Mouse (Mus musculus) hindbrain, embryonic 10.5 days (tissue): ENCODE results near the gene Mapk10. TPM values are rescaled to one million over a fixed set of nuclear protein-coding genes. Genes with fewer than 3 reads are reported as not detected.

Experiments
- DNase-seq: peaks from one replicate; pipeline ENCODE4 v3.0.0-alpha.2; 2017; ENCODE audit warnings: low spot score
- H3K27ac ChIP-seq: fragments of 300-500 bp; sonication (generic); 2 replicates; pipeline ENCODE4 v1.5.1; 2016; ENCODE audit warnings: mild to moderate bottlenecking, moderate library complexity
- H3K27me3 ChIP-seq: fragments of 300-500 bp; sonication (generic); 2 replicates; pipeline ENCODE4 v1.6.1; 2016; ENCODE audit warnings: mild to moderate bottlenecking; ENCODE audit not compliant: poor library complexity, insufficient read depth, severe bottlenecking
- H3K36me3 ChIP-seq: fragments of 300-500 bp; sonication (generic); 2 replicates; pipeline ENCODE4 v1.6.1; 2016; ENCODE audit warnings: mild to moderate bottlenecking, moderate library complexity
- H3K4me1 ChIP-seq: fragments of 300-500 bp; sonication (generic); replicated peaks from 2 replicates; pipeline ENCODE4 v1.6.1; 2016; ENCODE audit warnings: mild to moderate bottlenecking
- H3K4me3 ChIP-seq: fragments of 300-500 bp; sonication (generic); 2 replicates; pipeline ENCODE4 v1.5.1; 2016; ENCODE audit warnings: mild to moderate bottlenecking, moderate library complexity
- H3K9me3 ChIP-seq: fragments of 300-500 bp; sonication (generic); 2 replicates; pipeline ENCODE4 v1.6.1; 2016; ENCODE audit warnings: mild to moderate bottlenecking, moderate library complexity
- WGBS: fragments of 180-500 bp; shearing (Covaris S2); methylation state at CpG from one replicate; pipeline ENCODE4 v1.1.7; 2016; 5-methylcytosine and 5-hydroxymethylcytosine counted together
- polyA plus RNA-seq: library from polyadenylated mRNA; unstranded; fragments of >200 nt; fragmentation: Nextera tagmentation; extraction: Ambion mirVana; gene quantifications from 2 replicates; pipeline ENCODE4 v1.2.1, GENCODE M21; 2016

The Mapk10 gene
- polyA plus RNA-seq: 18.2 and 48.1 TPM in 2 replicates

GRCm38 (mm10) chr5:103211101-103211848 is at the start of gene Mapk10:
Gene Mapk10 (minus strand): TSS chr5:103211334.
- 10% methylated on average over 16 of the region's 16 CpGs for WGBS
- H3K4me1 ChIP-seq: peaks cover 42% of the 10 kb centered on the region
- peak; percentile 82 for DNase-seq

GRCm38 (mm10) chr5:103256144-103256543 is 45.0 kb upstream of the Mapk10 start:
- no peak overlapping the region for H3K4me3 ChIP-seq
- H3K36me3 ChIP-seq: no peaks in the 10 kb centered on the region
- no peaks in the 10 kb centered on the region for H3K9me3 ChIP-seq
- no peak for DNase-seq
- WGBS: 87% methylated on average over 5 of the region's 5 CpGs
- H3K27ac ChIP-seq: no peak overlapping the region
- H3K4me1 ChIP-seq: no peaks in the 10 kb centered on the region
- H3K27me3 ChIP-seq: no peaks in the 10 kb centered on the region

More at GRCm38 (mm10) chr5:103211101-103211848, at the start of gene Mapk10:
- peak within 1 kb of the TSS; percentile 89 for H3K27ac ChIP-seq
- peak within 1 kb of the TSS; percentile 56 for H3K4me3 ChIP-seq
- no peaks in the 10 kb centered on the region for H3K27me3 ChIP-seq
- H3K9me3 ChIP-seq: peaks cover 11% of the 10 kb centered on the region; the same call in 1 of the 2 replicates
- no peaks in the 10 kb centered on the region for H3K36me3 ChIP-seq

- Histone ChIP-seq H3K4me1 (no peaks in the 10 kb centered on the region), H3K4me3 (no peak overlapping the region), H3K9me3 (peaks cover 8% of the 10 kb centered on the region; the same call in 1 of the 2 replicates), H3K27me3 (no peaks in the 10 kb centered on the region), H3K27ac (no peak overlapping the region), H3K36me3 (no peaks in the 10 kb centered on the region)
- 69% methylated on average over 1 of the region's 1 CpGs for WGBS
- DNase-seq: no peak
Measured at GRCm38 (mm10) chr5:103242430-103242829, 31.3 kb upstream of the Mapk10 start.

- Histone ChIP-seq H3K36me3 (no peaks in the 10 kb centered on the region), H3K4me3 (no peak overlapping the region), H3K27ac (no peak overlapping the region), H3K9me3 (no peaks in the 10 kb centered on the region), H3K4me1 (no peaks in the 10 kb centered on the region), H3K27me3 (no peaks in the 10 kb centered on the region)
- no peak for DNase-seq
- 87% methylated on average over 4 of the region's 4 CpGs for WGBS
Measured at GRCm38 (mm10) chr5:103231822-103232221, 20.7 kb upstream of the Mapk10 start.

- H3K27me3 ChIP-seq: no peaks in the 10 kb centered on the region
- no peak for DNase-seq
- WGBS: 90% methylated on average over 5 of the region's 5 CpGs
- no peaks in the 10 kb centered on the region for H3K4me1 ChIP-seq
- H3K4me3 ChIP-seq: no peak overlapping the region
- H3K36me3 ChIP-seq: no peaks in the 10 kb centered on the region
- H3K9me3 ChIP-seq: no peaks in the 10 kb centered on the region
- no peak overlapping the region for H3K27ac ChIP-seq
Measured at GRCm38 (mm10) chr5:103230334-103230733, 19.2 kb upstream of the Mapk10 start.

GRCm38 (mm10) chr5:103229321-103229720 is 18.2 kb upstream of the Mapk10 start:
- WGBS: 77% methylated on average over 3 of the region's 3 CpGs
- H3K9me3 ChIP-seq: no peaks in the 10 kb centered on the region

GRCm38 (mm10) chr5:103221997-103222396 is 10.9 kb upstream of the Mapk10 start:
- WGBS: 56% methylated on average over 2 of the region's 2 CpGs
- no peak for DNase-seq
- no peaks in the 10 kb centered on the region for H3K9me3 ChIP-seq
- no peaks in the 10 kb centered on the region for H3K4me1 ChIP-seq
- H3K27me3 ChIP-seq: no peaks in the 10 kb centered on the region
- H3K27ac ChIP-seq: no peak overlapping the region
- H3K36me3 ChIP-seq: no peaks in the 10 kb centered on the region
- no peak overlapping the region for H3K4me3 ChIP-seq

More at GRCm38 (mm10) chr5:103229321-103229720, 18.2 kb upstream of the Mapk10 start:
- no peaks in the 10 kb centered on the region for H3K27me3 ChIP-seq
- no peak overlapping the region for H3K4me3 ChIP-seq
- H3K36me3 ChIP-seq: no peaks in the 10 kb centered on the region
- no peak overlapping the region for H3K27ac ChIP-seq
- no peaks in the 10 kb centered on the region for H3K4me1 ChIP-seq
- no peak for DNase-seq

- peak; percentile 12 for DNase-seq
Measured at GRCm38 (mm10) chr5:103210644-103211043, 490 bp downstream of the Mapk10 start.

GRCm38 (mm10) chr5:103210018-103210417 is 1.1 kb downstream of the Mapk10 start:
- peaks cover 6% of the 10 kb centered on the region; the same call in 1 of the 2 replicates for H3K9me3 ChIP-seq
- H3K4me3 ChIP-seq: peak overlapping the region; percentile 56
- WGBS: 58% methylated on average over 3 of the region's 3 CpGs
- peak overlapping the region; percentile 89 for H3K27ac ChIP-seq
- no peaks in the 10 kb centered on the region for H3K27me3 ChIP-seq
- DNase-seq: no peak
- H3K36me3 ChIP-seq: peaks cover 10% of the 10 kb centered on the region
- H3K4me1 ChIP-seq: peaks cover 42% of the 10 kb centered on the region

More at GRCm38 (mm10) chr5:103210644-103211043, 490 bp downstream of the Mapk10 start:
- Histone ChIP-seq H3K36me3 (peaks cover 3% of the 10 kb centered on the region), H3K4me3 (peak overlapping the region; percentile 56), H3K27ac (peak overlapping the region; percentile 89), H3K27me3 (no peaks in the 10 kb centered on the region), H3K4me1 (peaks cover 42% of the 10 kb centered on the region), H3K9me3 (peaks cover 11% of the 10 kb centered on the region; the same call in 1 of the 2 replicates)
- 21% methylated on average over 6 of the region's 6 CpGs for WGBS

- Histone ChIP-seq H3K27ac (peak overlapping the region; percentile 77), H3K9me3 (peaks cover 2% of the 10 kb centered on the region; the same call in 1 of the 2 replicates), H3K4me3 (peak overlapping the region; percentile 56), H3K4me1 (peaks cover 42% of the 10 kb centered on the region), H3K36me3 (peaks cover 15% of the 10 kb centered on the region), H3K27me3 (no peaks in the 10 kb centered on the region)
- 62% methylated on average over 6 of the region's 6 CpGs for WGBS
- no peak for DNase-seq
Measured at GRCm38 (mm10) chr5:103209486-103209885, 1.6 kb downstream of the Mapk10 start.

- no peaks in the 10 kb centered on the region for H3K27me3 ChIP-seq
- H3K4me3 ChIP-seq: peak overlapping the region; percentile 56
- whole genome bisulfite sequencing: 47% methylated on average over 8 of the region's 8 CpGs
- H3K27ac ChIP-seq: peak overlapping the region; percentile 40; the same call in 1 of the 2 replicates
- DNase-seq: no peak
- peaks cover 42% of the 10 kb centered on the region for H3K4me1 ChIP-seq
- peaks cover 19% of the 10 kb centered on the region for H3K36me3 ChIP-seq
- no peaks in the 10 kb centered on the region for H3K9me3 ChIP-seq
Measured at GRCm38 (mm10) chr5:103208869-103209268, 2.3 kb downstream of the Mapk10 start.

GRCm38 (mm10) chr5:103208021-103208511 is 3.1 kb downstream of the Mapk10 start:
- DNase-seq: no peak
- Histone ChIP-seq H3K27me3 (no peaks in the 10 kb centered on the region), H3K4me3 (peak overlapping the region; percentile 56; the same call in 1 of the 2 replicates), H3K27ac (peak overlapping the region; percentile 62), H3K36me3 (peaks cover 19% of the 10 kb centered on the region), H3K9me3 (no peaks in the 10 kb centered on the region), H3K4me1 (peaks cover 42% of the 10 kb centered on the region)
- 80% methylated on average over 10 of the region's 10 CpGs for WGBS

- Histone ChIP-seq H3K9me3 (no peaks in the 10 kb centered on the region), H3K27ac (no peak overlapping the region), H3K36me3 (peaks cover 16% of the 10 kb centered on the region; the same call in 1 of the 2 replicates), H3K4me1 (peaks cover 24% of the 10 kb centered on the region), H3K27me3 (no peaks in the 10 kb centered on the region), H3K4me3 (no peak overlapping the region)
- DNase-seq: no peak
- WGBS: 85% methylated on average over 2 of the region's 2 CpGs
Measured at GRCm38 (mm10) chr5:103197796-103198325, 13.3 kb downstream of the Mapk10 start.
